Mouse (Mus musculus): ENCODE measurements around the gene Fam129b. TPM values are rescaled to one million over a fixed set of nuclear protein-coding genes. Genes with fewer than 3 reads are reported as not detected.

The Fam129b gene
- polyA plus RNA-seq, 1 experiment from 2014 or later: 43.0 TPM

- H3K27me3 ChIP-seq: no peaks in the 10 kb centered on the region
- WGBS: 28% methylated on average over 19 of the region's 19 CpGs
- no peaks in the 10 kb centered on the region for H3K9me3 ChIP-seq (replicated peaks)
- peaks cover 21% of the 10 kb centered on the region for H3K36me3 ChIP-seq
- H3K4me3 ChIP-seq: no peak overlapping the region
- no peak for ATAC-seq (replicated peaks; ENCODE audit: insufficient number of reproducible peaks, insufficient read depth, low FRiP score, low read depth)
- peaks cover 49% of the 10 kb centered on the region for H3K4me1 ChIP-seq (replicated peaks)
- H3K4me2 ChIP-seq: no peak overlapping the region
- H3K27ac ChIP-seq: no peak overlapping the region
- H3K9ac ChIP-seq: no peak overlapping the region
These were observed 36.4 kb downstream of the Fam129b start for GRCm38 (mm10) chr2:32912210-32912804.

DNA sequence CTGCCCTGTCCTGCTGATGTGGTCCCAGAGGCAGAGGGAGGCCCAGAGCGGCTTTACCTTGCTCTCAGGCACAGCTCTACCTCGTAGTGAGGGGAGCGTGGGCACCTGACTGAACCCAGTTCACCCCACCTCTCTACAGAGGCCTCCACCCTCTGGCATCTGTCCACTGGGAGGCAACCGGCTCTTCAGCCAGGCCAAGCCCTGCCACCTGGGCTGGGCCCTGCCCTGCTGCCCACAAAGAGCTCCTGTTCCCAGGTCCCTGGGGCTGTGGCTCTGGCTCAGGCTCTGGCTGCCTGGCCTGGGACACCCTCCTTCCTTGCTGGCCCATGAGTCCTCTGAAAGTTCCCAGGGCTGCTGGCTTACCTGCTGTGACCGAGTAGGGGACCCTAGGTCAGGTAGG is 38.4 kb downstream of the Fam129b start:
- no peak overlapping the region for H3K4me3 ChIP-seq
- no peaks in the 10 kb centered on the region for H3K9me3 ChIP-seq (replicated peaks)
- 54% methylated on average over 5 of the region's 5 CpGs for WGBS
- H3K9ac ChIP-seq: peak overlapping the region; percentile 42
- H3K27me3 ChIP-seq: no peaks in the 10 kb centered on the region
- H3K36me3 ChIP-seq: peaks cover 34% of the 10 kb centered on the region
- peak overlapping the region; percentile 95 for H3K27ac ChIP-seq
- ATAC-seq (replicated peaks; ENCODE audit: insufficient number of reproducible peaks, insufficient read depth, low FRiP score, low read depth): peak; percentile 14; the same call in 1 of the 2 replicates
- H3K4me1 ChIP-seq (replicated peaks): peaks cover 33% of the 10 kb centered on the region
- H3K4me2 ChIP-seq: peak overlapping the region; percentile 23

GRCm38 (mm10) chr2:32914896-32915295 is 39.0 kb downstream of the Fam129b start:
- Histone ChIP-seq H3K4me2 (peak overlapping the region; percentile 23), H3K27me3 (no peaks in the 10 kb centered on the region), H3K4me3 (no peak overlapping the region), H3K9me3 (replicated peaks) (no peaks in the 10 kb centered on the region), H3K4me1 (replicated peaks) (peaks cover 32% of the 10 kb centered on the region), H3K27ac (peak overlapping the region; percentile 95), H3K36me3 (peaks cover 39% of the 10 kb centered on the region), H3K9ac (peak overlapping the region; percentile 42)
- 17% methylated on average over 3 of the region's 3 CpGs for WGBS
- ATAC-seq (replicated peaks; ENCODE audit: insufficient number of reproducible peaks, insufficient read depth, low FRiP score, low read depth): peak; percentile 88

DNA sequence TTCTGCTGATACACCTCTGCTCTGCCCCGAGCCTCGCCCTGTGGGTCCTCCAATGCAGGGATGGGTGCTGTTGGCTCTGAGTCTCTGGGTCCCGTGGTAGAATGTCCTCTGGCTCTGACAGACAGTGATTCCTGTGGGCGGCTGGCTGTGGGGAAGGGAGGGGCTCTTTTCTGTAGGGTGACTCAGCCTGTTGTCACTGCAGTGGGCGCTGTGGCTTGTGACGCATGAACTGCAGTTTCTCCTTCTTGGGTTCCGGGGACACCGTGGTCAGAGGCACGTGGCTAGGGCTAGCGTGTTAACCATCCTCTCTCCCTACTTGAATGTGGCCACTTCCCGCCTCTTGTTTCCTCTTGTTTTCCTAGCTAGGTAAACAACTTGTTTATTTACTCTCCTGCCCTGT is 41.6 kb downstream of the Fam129b start:
- Histone ChIP-seq H3K9ac (no peak overlapping the region), H3K27ac (no peak overlapping the region), H3K4me2 (no peak overlapping the region), H3K4me3 (no peak overlapping the region), H3K36me3 (peaks cover 51% of the 10 kb centered on the region), H3K9me3 (replicated peaks) (no peaks in the 10 kb centered on the region), H3K4me1 (replicated peaks) (peaks cover 26% of the 10 kb centered on the region), H3K27me3 (no peaks in the 10 kb centered on the region)
- no peak for ATAC-seq (replicated peaks; ENCODE audit: insufficient number of reproducible peaks, insufficient read depth, low FRiP score, low read depth)
- 71% methylated on average over 11 of the region's 11 CpGs for WGBS

DNA sequence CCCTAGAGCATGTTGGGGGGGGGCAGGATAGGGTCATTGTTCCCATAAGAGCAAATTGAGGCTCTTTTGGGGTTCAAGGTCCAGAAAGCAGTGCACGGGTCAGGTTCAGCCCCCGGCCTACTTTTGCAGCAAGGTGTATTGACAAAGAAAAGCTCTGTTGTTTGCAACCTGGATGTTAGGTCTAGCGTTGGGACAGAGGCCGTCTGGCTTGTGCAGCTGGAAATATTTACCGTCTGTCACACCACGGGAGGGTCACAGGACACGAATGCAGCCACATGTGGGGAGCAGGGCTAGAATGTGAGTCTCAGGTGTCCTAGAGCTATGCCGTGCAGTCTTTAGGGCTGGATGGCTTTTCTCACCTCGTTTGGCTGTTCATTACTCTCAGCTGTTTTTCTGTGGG is 42.5 kb downstream of the Fam129b start:
- Histone ChIP-seq H3K9me3 (replicated peaks) (no peaks in the 10 kb centered on the region), H3K4me2 (no peak overlapping the region), H3K27ac (no peak overlapping the region), H3K9ac (no peak overlapping the region), H3K4me3 (no peak overlapping the region), H3K27me3 (no peaks in the 10 kb centered on the region), H3K36me3 (peaks cover 60% of the 10 kb centered on the region), H3K4me1 (replicated peaks) (peaks cover 26% of the 10 kb centered on the region)
- no peak for ATAC-seq (replicated peaks; ENCODE audit: insufficient number of reproducible peaks, insufficient read depth, low FRiP score, low read depth)
- WGBS: 83% methylated on average over 9 of the region's 9 CpGs

DNA sequence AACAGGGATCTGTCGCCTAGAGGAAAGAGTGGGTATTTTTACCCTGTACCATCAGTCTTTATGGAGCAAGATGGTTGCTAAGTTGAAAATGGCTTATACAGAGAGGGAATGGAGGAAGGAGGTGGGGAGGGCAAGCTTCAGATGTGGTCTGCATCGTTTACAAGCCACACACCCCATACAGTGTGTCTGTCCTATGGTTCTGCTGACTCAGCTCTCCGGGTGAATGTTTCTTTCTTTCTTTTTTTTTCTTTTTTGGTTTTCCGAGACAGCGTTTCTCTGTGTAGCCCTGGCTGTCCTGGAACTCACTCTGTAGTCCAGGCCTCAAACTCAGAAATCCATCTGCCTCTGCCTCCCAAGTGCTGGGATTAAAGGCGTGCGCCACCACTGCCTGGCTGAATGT is 45.3 kb downstream of the Fam129b start:
- Histone ChIP-seq H3K4me1 (replicated peaks) (peaks cover 6% of the 10 kb centered on the region), H3K4me2 (no peak overlapping the region), H3K27me3 (no peaks in the 10 kb centered on the region), H3K9me3 (replicated peaks) (no peaks in the 10 kb centered on the region), H3K9ac (no peak overlapping the region), H3K4me3 (no peak overlapping the region), H3K27ac (no peak overlapping the region), H3K36me3 (peaks cover 66% of the 10 kb centered on the region)
- ATAC-seq (replicated peaks; ENCODE audit: insufficient number of reproducible peaks, insufficient read depth, low FRiP score, low read depth): no peak
- WGBS: 85% methylated on average over 7 of the region's 7 CpGs

GRCm38 (mm10) chr2:32921801-32922380 is 46.0 kb downstream of the Fam129b start:
- Histone ChIP-seq H3K27me3 (no peaks in the 10 kb centered on the region), H3K9me3 (replicated peaks) (no peaks in the 10 kb centered on the region), H3K36me3 (peaks cover 66% of the 10 kb centered on the region), H3K4me3 (no peak overlapping the region), H3K27ac (no peak overlapping the region), H3K4me2 (no peak overlapping the region), H3K9ac (no peak overlapping the region), H3K4me1 (replicated peaks) (peaks cover 6% of the 10 kb centered on the region)
- no peak for ATAC-seq (replicated peaks; ENCODE audit: insufficient number of reproducible peaks, insufficient read depth, low FRiP score, low read depth)
- 87% methylated on average over 15 of the region's 15 CpGs for WGBS

- Histone ChIP-seq H3K4me3 (no peak overlapping the region), H3K4me2 (no peak overlapping the region), H3K36me3 (peaks cover 66% of the 10 kb centered on the region), H3K9ac (no peak overlapping the region), H3K4me1 (replicated peaks) (0 out of 2 replicates have a peak, but pooled peaks cover under 1% of the 10 kb centered on the region), H3K9me3 (replicated peaks) (no peaks in the 10 kb centered on the region), H3K27me3 (no peaks in the 10 kb centered on the region), H3K27ac (no peak overlapping the region)
- 87% methylated on average over 13 of the region's 13 CpGs for WGBS
- no peak for ATAC-seq (replicated peaks; ENCODE audit: insufficient number of reproducible peaks, insufficient read depth, low FRiP score, low read depth)
These were observed 46.6 kb downstream of the Fam129b start for GRCm38 (mm10) chr2:32922564-32922963.

GRCm38 (mm10) chr2:32923551-32924250 is 47.8 kb downstream of the Fam129b start:
- ATAC-seq (replicated peaks; ENCODE audit: insufficient number of reproducible peaks, insufficient read depth, low FRiP score, low read depth): no peak

GRCm38 (mm10) chr2:32924306-32924844 is 48.5 kb downstream of the Fam129b start:
- H3K36me3 ChIP-seq: peaks cover 53% of the 10 kb centered on the region
- WGBS: 70% methylated on average over 10 of the region's 10 CpGs
- H3K4me3 ChIP-seq: no peak overlapping the region

More at GRCm38 (mm10) chr2:32923551-32924250, 47.8 kb downstream of the Fam129b start:
- Histone ChIP-seq H3K4me3 (no peak overlapping the region), H3K4me2 (no peak overlapping the region), H3K27ac (no peak overlapping the region), H3K36me3 (peaks cover 60% of the 10 kb centered on the region), H3K4me1 (replicated peaks) (peaks cover 3% of the 10 kb centered on the region), H3K27me3 (no peaks in the 10 kb centered on the region), H3K9ac (no peak overlapping the region), H3K9me3 (replicated peaks) (no peaks in the 10 kb centered on the region)
- WGBS: 89% methylated on average over 24 of the region's 24 CpGs

GRCm38 (mm10) chr2:32926330-32927075 is 50.6 kb downstream of the Fam129b start:
- H3K27me3 ChIP-seq: no peaks in the 10 kb centered on the region
- H3K9ac ChIP-seq: no peak overlapping the region
- ATAC-seq (replicated peaks; ENCODE audit: insufficient number of reproducible peaks, insufficient read depth, low FRiP score, low read depth): no peak
- no peak overlapping the region for H3K4me3 ChIP-seq
- H3K27ac ChIP-seq: no peak overlapping the region
- WGBS: 82% methylated on average over 12 of the region's 12 CpGs
- peaks cover 35% of the 10 kb centered on the region for H3K36me3 ChIP-seq
- peaks cover 3% of the 10 kb centered on the region for H3K4me1 ChIP-seq (replicated peaks)
- no peaks in the 10 kb centered on the region for H3K9me3 ChIP-seq (replicated peaks)
- no peak overlapping the region for H3K4me2 ChIP-seq

More at GRCm38 (mm10) chr2:32924306-32924844, 48.5 kb downstream of the Fam129b start:
- Histone ChIP-seq H3K27me3 (no peaks in the 10 kb centered on the region), H3K27ac (no peak overlapping the region), H3K4me1 (replicated peaks) (peaks cover 3% of the 10 kb centered on the region), H3K4me2 (no peak overlapping the region), H3K9me3 (replicated peaks) (no peaks in the 10 kb centered on the region), H3K9ac (no peak overlapping the region)
- no peak for ATAC-seq (replicated peaks; ENCODE audit: insufficient number of reproducible peaks, insufficient read depth, low FRiP score, low read depth)
